Mouse (Mus musculus) MEL (cell line): ENCODE measurements around the gene Prkag2.

ENCODE experiments used
- CHD2 ChIP-seq: IDR thresholded peaks from 2 replicates; pipeline ENCODE4 v1.6.1; 2011; ENCODE audit warnings: low read length, improper control_type of control experiment
- CTCF ChIP-seq, 3 experiments: IDR thresholded peaks in 2 of 3; conservative IDR thresholded peaks in 1 of 3; 2 replicates each; pipeline ENCODE4 v1.5.1; 2011 to 2012; ENCODE audit warnings: low read length in 3 of 3, low read depth in 2 of 3, mild to moderate bottlenecking in 2 of 3, improper control_type of control experiment in 1 of 3, inconsistent platforms in 1 of 3, mixed read lengths in 1 of 3, moderate library complexity in 1 of 3; ENCODE audit not compliant: control insufficient read depth in 1 of 3, insufficient read depth in 1 of 3, poor library complexity in 1 of 3, severe bottlenecking in 1 of 3
- GATA1 ChIP-seq: IDR thresholded peaks from 2 replicates; pipeline ENCODE4 v1.6.1; 2011; ENCODE audit warnings: low read depth, low read length, improper control_type of control experiment
- MEF2A ChIP-seq: IDR thresholded peaks from 2 replicates; pipeline ENCODE4 v1.6.1; 2014; ENCODE audit warnings: low read depth, mild to moderate bottlenecking, inconsistent platforms, low read length, improper control_type of control experiment; ENCODE audit not compliant: poor library complexity, insufficient replicate concordance, severe bottlenecking; ENCODE audit errors: extremely low read depth
- NRF1 ChIP-seq: IDR thresholded peaks from 2 replicates; pipeline ENCODE4 v1.6.1; 2014; ENCODE audit warnings: low read depth, mild to moderate bottlenecking, inconsistent platforms, low read length, improper control_type of control experiment, moderate library complexity; ENCODE audit not compliant: poor library complexity, insufficient read depth, severe bottlenecking
- POLR2A ChIP-seq, 2 experiments: IDR thresholded peaks; 2 replicates each; pipeline ENCODE4 v1.6.1; 2011 to 2012; ENCODE audit warnings: low read length in 2 of 2, mild to moderate bottlenecking in 2 of 2, control low read depth in 1 of 2, improper control_type of control experiment in 1 of 2, low read depth in 1 of 2, moderate library complexity in 1 of 2; ENCODE audit not compliant: control insufficient read depth in 1 of 2, insufficient read depth in 1 of 2, poor library complexity in 1 of 2
- TAL1 ChIP-seq: IDR thresholded peaks from 2 replicates; pipeline ENCODE4 v1.6.1; 2012; ENCODE audit warnings: mild to moderate bottlenecking, inconsistent platforms, low read length, moderate library complexity, mixed read lengths
- USF2 ChIP-seq, 2 experiments: IDR thresholded peaks; 2 replicates each; pipeline ENCODE4 v1.6.1; 2011 to 2012; ENCODE audit warnings: improper control_type of control experiment in 2 of 2, low read length in 2 of 2, borderline replicate concordance in 1 of 2, inconsistent platforms in 1 of 2, low read depth in 1 of 2, mild to moderate bottlenecking in 1 of 2; ENCODE audit not compliant: insufficient read depth in 1 of 2

GRCm38 (mm10) chr5:25064270-25065232, 35.9 kb downstream of the Prkag2 start:
- TF ChIP-seq CTCF (IDR thresholded peaks at IDR 0.05 in 2 of 3, conservative IDR thresholded peaks at IDR 0.05 in 1 of 3; ENCODE audit: control insufficient read depth in 1 of 3, insufficient read depth in 1 of 3, low read depth in 2 of 3, low read length in 3 of 3, poor library complexity in 1 of 3, severe bottlenecking in 1 of 3) (no peak), USF2 (IDR thresholded peaks at IDR 0.05; ENCODE audit: borderline replicate concordance in 1 of 2, insufficient read depth in 1 of 2, low read depth in 1 of 2, low read length in 2 of 2) (no peak), TAL1 (no peak), CHD2 (no peak), MEF2A (no peak), NRF1 (no peak), GATA1 (no peak), POLR2A (IDR thresholded peaks at IDR 0.05; ENCODE audit: control insufficient read depth in 1 of 2, insufficient read depth in 1 of 2, low read depth in 1 of 2, low read length in 2 of 2, poor library complexity in 1 of 2) (no peak)
